Mouse (Mus musculus): ENCODE results near the gene Trip10.

Trip10 gene

DNA sequence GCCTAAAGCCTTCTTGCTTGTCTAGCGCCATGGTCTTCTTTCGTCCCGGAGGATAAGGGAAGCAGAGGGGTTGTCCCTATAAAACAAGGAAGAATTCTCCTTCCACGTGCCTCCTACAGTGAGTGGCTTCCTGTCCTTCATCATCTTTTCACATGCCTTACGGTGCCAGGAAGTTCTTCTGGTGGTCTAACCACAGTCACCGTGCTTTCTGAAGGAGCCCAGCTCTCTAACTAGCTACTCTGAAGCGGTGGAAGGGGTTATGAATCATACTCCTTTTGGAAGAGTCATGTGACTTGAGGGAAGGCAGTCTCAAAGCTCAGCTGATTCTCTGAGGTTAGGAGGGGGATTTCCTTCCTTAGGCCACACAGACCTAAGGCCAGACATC lies 41.4 kb downstream of the Trip10 start:
- DNase-seq (ENCODE audit: low read depth, low spot score): no peak

GRCm38 (mm10) chr17:57292302-57292701 lies 43.0 kb downstream of the Trip10 start:
- no peak for DNase-seq (ENCODE audit: low read depth, low spot score)

DNA sequence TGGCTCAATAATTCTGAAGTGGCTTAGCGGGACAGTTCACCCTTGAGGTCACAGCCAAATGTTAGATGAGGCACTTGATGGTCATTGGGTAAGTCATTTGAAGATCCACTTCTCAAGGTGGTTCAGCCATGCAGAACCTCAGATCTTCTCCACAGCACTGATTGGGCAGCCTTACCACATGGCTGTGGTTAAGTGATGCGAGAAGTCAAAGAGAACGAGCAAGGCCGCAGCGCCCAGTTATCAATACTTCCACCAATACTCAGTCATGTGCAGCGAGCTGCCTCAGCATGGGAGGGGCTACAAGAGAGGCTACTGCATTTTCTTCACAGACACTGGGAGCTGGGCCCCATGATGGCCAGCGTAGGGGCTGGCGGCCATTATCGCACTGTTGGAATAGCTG lies 43.7 kb downstream of the Trip10 start:
- no peak for DNase-seq (ENCODE audit: low read depth, low spot score)

GRCm38 (mm10) chr17:57295935-57296334 lies 46.7 kb downstream of the Trip10 start:
- DNase-seq (ENCODE audit: low read depth, low spot score): no peak

GRCm38 (mm10) chr17:57297040-57297439 lies 47.8 kb downstream of the Trip10 start:
- DNase-seq (ENCODE audit: low read depth, low spot score): no peak

- DNase-seq (ENCODE audit: low read depth, low spot score): no peak
Measured at GRCm38 (mm10) chr17:57305593-57305992, 56.3 kb downstream of the Trip10 start.

- DNase-seq (ENCODE audit: low read depth, low spot score): no peak
Measured at GRCm38 (mm10) chr17:57307074-57307473, 57.8 kb downstream of the Trip10 start.

- DNase-seq (ENCODE audit: low read depth, low spot score): no peak
Measured at GRCm38 (mm10) chr17:57311801-57312200, 62.5 kb downstream of the Trip10 start.

Data from retina, adult 2 months (tissue).